Mouse (Mus musculus) cerebellum, adult 9-10 months (tissue): Measurements from ENCODE around the gene Tomm40.
"Not testable (repeated sequence)": the region's sequence is repeated elsewhere in the genome, so short reads cannot be mapped to it uniquely, and the experiment has no call there.

Experiments used
- DNase-seq: peaks from one replicate; pipeline ENCODE4 v3.0.0; 2022

The Tomm40 gene

DNA sequence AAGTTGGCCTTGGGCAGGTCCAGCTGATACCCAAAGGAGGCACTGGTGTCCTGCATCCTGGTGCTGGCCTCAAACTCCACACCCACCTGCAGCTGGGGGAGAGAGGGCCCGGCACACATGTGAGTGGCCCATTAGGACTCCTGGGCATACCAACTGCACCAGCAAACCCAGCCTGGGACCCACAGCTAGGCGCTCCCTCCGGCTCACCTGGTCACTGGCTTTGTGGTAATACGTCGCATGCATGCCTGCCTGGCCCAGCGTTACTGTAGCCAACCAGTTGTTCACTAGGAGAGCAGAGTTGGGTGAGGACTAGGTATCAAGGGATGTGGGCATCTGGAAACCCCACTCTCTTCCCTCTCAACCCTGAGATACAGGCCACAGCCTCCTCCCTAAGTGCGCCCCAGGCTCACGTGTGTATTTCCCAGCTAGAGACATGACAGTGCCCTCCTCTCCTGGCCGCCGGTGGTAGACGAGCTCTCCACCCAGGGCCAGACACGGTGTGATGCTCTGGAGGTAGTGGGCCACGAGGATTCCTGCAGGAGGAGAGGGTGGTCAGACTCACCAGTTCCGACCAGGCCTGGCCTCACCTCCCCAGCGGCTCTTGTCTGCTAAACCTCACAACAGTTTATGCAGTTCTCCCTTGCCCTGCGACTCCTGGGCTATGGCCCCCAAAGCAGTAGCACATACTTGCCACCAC lies 12.2 kb downstream of the Tomm40 start:
- no peak for DNase-seq

DNA sequence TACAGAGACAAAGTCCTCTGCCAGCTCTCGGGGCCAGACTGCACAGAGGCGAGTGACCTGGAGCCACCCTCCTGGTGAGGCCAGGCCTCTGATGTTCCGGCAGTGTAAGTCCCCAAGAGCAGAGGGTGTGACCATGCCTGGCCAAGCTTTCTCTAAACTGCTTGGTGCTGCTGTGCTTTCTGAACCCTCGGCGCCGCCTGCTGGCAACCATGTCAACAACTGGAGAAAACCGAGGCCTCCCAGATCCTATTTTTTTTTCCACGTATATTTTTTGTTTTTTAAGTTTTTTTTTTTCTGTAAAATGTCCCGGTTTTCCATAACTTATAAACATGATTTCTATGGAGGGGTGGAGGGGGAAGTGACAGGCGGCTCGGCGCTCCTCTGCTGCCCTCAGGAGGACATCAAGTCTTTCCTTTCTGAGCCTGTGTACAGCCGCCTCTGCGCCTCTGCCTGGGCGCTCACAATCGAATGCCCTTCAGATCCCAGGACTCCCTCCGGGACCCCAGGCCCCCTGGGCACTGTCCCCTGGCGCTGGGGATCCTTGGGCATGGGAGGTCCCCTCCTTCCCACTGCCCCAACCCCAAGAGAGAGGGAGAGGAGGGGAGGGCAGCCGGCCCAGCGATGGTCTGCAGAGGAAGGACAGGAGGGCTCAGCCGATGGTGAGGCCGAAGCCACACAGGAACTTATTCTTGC lies 14.0 kb downstream of the Tomm40 start:
- no peak for DNase-seq

GRCm38 (mm10) chr7:19700299-19701068 lies 14.8 kb downstream of the Tomm40 start:
- DNase-seq, result no peak

DNA sequence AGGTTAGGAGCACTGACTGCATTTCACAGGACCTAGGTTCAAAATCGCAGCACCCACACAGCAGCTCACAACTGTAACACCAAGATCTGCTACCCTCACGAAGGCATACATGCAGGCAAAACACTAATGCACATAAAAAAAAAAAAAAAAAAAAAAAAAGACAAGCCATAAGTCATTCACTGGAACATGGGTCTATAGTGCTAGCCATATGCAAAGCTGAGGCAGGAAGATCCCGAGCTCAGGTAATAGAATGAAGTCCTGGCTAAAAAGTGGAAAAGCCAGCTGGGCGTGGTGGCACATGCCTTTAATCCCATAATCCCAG lies 15.4 kb downstream of the Tomm40 start:
- no peak for DNase-seq

DNA sequence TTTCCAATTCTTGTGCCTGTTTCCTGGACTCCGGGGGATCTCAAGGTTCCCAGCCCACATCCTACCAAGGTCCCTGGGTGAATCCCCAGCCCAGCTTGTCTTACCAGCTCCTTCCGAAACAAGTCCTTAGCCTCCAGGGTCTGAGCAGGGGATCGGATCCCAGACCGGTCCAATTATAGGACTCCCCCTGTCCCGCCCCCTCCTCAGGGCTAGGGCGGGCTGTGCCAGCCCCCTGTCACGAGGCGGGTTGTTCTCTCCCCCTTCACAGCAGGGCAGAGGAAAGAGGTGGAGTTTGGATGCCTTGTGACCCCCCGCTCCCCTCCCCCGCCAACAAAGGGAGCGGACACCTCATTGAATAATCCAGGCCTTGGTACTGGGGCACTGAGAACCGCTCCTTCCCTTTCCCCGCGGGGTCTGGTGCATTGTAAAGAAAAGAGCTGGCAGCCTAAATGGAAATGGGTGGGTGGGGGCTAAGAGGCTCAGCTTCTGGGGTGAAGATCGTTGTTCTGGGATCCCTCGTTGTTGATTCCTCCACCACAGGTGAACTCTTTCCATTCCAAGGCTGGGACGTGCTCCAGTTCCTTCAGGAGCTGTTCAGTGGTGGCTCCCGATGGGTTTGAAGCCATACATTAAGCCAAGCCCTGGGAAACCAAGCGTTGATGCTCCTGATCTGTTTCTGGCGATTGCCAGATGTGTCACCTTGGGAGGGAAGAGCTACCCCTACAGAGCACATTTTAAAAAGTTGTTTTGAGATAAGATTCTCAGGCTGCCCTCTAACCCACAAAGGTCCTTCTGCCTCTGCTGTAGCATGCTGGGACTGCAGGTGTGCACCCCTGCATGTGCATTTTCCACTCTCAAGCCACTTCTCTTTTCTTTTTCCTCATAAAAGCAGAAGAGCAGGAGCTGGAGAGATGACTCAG lies 16.1 kb downstream of the Tomm40 start, which contains the start of gene Apoe:
Gene Apoe, minus strand, starts transcription at position 282 of the 920 bp plus-strand sequence.
- DNase-seq, result no peak

GRCm38 (mm10) chr7:19697949-19698906 lies 17.0 kb downstream of the Tomm40 start:
- DNase-seq, result no peak

DNA sequence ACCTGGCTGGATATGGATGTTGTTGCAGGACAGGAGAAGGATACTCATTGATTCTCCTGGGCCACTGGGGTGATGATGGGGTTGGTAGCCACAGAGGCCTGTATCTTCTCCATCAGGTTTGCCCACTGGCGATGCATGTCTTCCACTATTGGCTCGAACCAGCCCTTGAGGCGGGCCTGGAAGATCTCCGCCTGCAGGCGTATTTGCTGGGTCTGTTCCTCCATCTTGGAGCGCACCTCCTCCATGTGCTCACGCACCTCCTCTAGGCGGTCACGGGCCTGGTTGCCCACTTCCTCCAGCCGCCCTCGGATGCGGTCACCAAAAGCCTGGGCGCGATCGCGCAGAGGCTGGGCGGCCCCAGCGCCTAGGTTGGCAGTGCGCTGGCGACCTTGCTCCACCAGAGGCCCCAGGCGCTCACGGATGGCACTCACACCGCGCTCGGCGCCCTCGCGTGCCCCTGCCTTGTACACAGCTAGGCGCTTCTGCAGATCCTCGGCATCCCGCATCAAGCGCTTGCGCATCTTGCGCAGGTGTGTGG lies 18.8 kb downstream of the Tomm40 start:
- DNase-seq, result no peak

- no peak for DNase-seq
Observed at GRCm38 (mm10) chr7:19695881-19696280, 19.4 kb downstream of the Tomm40 start.

DNA sequence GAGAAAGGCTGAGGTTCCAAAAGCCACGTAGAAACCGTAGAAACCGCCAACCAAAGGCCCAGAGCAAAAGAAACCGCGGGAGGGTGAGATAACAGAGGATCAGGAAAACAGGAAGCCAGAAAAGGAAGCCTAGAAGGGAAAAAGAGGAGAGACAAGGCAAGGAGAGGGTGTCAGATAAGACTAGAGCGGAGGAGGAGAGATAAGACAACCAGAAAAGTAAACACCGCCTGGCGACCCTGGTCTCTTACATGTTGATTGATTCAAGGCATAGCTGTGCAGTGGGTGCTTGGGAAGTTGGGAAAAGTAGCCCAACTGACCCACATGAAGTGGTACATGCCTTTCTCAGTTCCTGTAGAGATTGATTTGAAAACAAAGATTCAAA lies 20.0 kb downstream of the Tomm40 start:
- DNase-seq, result no peak

GRCm38 (mm10) chr7:19694336-19695212 lies 20.7 kb downstream of the Tomm40 start:
- no peak for DNase-seq

- DNase-seq, result no peak
Observed at GRCm38 (mm10) chr7:19693421-19693820, 21.8 kb downstream of the Tomm40 start.

DNA sequence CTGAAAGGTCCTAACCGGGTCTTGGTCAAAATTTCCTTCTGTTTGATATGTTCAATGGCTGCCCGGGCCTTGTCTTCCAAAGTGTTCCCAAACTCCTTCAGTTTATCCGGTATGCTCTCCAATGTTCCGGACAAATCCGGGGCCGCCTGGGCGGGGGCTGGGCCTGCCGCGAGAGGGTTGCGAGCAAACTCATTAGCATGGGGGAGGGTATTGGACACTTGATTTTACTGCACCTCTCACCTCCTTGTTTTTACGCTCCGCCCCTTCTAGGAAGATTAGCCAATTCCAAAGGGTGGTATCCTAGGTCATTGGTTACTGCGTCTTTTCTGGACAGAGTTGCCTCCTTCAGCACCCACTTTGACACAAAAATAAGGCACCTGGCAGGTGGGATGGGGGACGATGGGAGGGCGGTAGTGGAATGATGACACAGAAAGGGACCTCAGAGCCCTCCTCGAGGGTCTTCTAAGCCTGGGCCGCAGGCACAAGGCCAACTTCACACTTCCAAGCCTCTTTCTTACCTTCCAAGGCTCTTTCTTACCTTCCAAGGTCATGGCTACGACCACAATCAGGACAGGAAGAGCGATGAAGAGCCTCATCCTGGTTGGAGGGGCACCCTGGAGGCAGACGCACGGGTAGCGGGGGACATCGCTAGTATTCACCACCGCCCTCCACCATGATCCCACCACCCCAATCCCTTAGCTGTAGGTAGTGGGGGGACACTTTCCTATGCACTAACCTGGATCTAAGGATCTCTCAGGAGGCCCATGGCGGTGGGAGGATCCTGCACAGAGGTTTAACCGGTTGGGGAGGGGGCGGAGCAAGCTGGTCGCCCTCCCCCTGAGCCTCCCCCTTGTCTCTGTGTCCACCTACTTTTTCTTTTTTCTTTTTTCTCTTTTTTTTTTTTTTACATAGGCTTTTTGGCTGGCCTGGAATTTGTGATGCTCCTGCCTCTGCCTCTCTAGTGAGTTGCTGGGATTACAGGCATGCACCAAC lies 23.1 kb downstream of the Tomm40 start, which contains the start of gene Apoc1:
Gene Apoc1, minus strand, starts transcription at position 788 of the 993 bp plus-strand sequence.
- DNase-seq, result no peak

GRCm38 (mm10) chr7:19691434-19691833 lies 23.8 kb downstream of the Tomm40 start:
- no peak for DNase-seq

DNA sequence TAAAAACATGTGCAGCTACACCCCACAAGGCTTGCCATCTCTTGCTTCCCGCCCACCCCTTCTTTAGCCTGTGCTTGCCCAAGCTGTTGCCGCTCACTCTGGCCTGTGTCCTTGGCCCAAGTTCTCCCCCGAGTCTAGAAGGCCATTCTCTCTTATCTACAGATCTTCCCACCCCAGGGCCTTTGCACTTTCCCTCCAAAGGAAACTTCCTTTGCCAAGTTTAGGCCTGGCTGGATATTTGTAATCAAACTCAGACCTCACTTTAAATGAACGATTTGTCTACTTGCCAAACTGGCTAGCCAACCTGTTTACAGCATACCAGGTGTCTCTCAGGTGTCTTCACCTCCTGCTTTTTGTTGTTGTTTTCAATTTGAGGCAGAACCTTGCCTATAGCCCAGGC lies 24.4 kb downstream of the Tomm40 start:
- no peak for DNase-seq

GRCm38 (mm10) chr7:19688611-19689010 lies 26.6 kb downstream of the Tomm40 start:
- no peak for DNase-seq

DNA sequence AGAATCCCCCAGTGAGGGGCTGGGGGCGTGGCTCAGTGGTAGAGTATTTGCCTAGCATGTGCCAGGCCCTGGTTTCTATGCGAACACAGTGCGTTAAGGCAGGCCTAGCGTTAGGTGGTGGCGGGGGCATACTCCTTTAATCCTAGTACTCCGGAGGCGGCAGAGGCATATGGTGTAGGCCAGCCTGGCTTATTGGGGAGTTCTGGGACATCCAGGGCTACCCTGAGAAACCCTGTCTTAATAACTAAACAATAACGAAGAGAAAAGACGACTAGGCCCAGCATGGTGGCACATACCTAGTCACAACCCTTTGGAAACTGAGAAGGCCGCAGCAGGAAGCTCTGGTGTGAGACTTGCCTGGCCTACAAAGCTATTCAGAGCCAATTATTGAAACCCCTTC lies 27.1 kb downstream of the Tomm40 start:
- DNase-seq, result no peak

GRCm38 (mm10) chr7:19686927-19687583 lies 28.2 kb downstream of the Tomm40 start:
- DNase-seq, result not testable (repeated sequence)

DNA sequence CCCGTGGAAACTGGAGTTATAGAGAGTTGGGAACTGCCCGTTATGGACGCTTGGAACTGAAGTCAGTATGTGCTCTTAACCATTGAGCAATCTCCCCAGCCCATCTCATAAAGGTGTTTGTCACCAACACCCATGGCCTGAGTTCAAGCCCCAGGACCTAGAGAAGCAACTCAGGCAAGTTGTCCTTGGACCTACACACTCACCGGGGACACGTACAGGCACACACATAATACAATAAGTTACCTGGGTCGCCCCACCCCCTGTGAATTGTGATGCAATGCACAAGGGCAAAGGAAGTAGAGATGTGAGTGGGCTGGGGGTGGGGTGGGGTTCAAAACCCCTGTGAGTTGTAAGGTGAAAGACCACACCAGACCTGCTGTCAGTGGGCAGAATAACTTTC lies 28.7 kb downstream of the Tomm40 start:
- DNase-seq, result no peak
